Mouse (Mus musculus) myocyte (in vitro differentiated cells): ENCODE results near the gene Wdr62. TPM values are rescaled to one million over a fixed set of nuclear protein-coding genes. Genes with fewer than 3 reads are reported as not detected.

Source experiments
- H3K27me3 ChIP-seq: one replicate; pipeline ENCODE4 v1.6.1; 2011; ENCODE audit not compliant: control insufficient read depth, insufficient read depth, insufficient read length
- H3K36me3 ChIP-seq: one replicate; pipeline ENCODE4 v1.6.1; 2011; ENCODE audit not compliant: control insufficient read depth, insufficient read depth
- H3K4me2 ChIP-seq: one replicate; pipeline ENCODE4 v1.6.1; 2011; ENCODE audit warnings: low read depth, control low read depth
- H3K4me3 ChIP-seq: one replicate; pipeline ENCODE4 v1.5.1; 2011; ENCODE audit warnings: mild to moderate bottlenecking, control low read depth, moderate library complexity
- H3K79me2 ChIP-seq: one replicate; pipeline ENCODE4 v1.6.1; 2011; ENCODE audit not compliant: control insufficient read depth, insufficient read depth
- H3ac ChIP-seq: one replicate; pipeline ENCODE4 v1.6.1; 2011; ENCODE audit not compliant: control insufficient read depth, insufficient read length
- CEBPB ChIP-seq: IDR thresholded peaks from 2 replicates; pipeline ENCODE4 v1.6.1; 2011; ENCODE audit warnings: mild to moderate bottlenecking, moderate library complexity; ENCODE audit not compliant: poor library complexity, insufficient read depth, severe bottlenecking
- E2F4 ChIP-seq: IDR thresholded peaks from one replicate; pipeline ENCODE4 v1.6.1; 2011; ENCODE audit warnings: mild to moderate bottlenecking, control low read depth, moderate library complexity; ENCODE audit not compliant: insufficient read depth
- MAX ChIP-seq: IDR thresholded peaks from one replicate; pipeline ENCODE4 v1.6.1; 2011; ENCODE audit warnings: low read depth, mild to moderate bottlenecking, control low read depth
- MYOD1 ChIP-seq, 3 experiments: IDR thresholded peaks; one replicate each; pipeline ENCODE4 v1.6.1; 2011; ENCODE audit warnings: control low read depth in 2 of 3, low read depth in 2 of 3, mild to moderate bottlenecking in 2 of 3, moderate library complexity in 1 of 3; ENCODE audit not compliant: insufficient read length in 2 of 3, control insufficient read depth in 1 of 3
- MYOG ChIP-seq, 3 experiments: IDR thresholded peaks; one replicate each; pipeline ENCODE4 v1.6.1; 2011; ENCODE audit warnings: control low read depth in 2 of 3, low read depth in 2 of 3, mild to moderate bottlenecking in 2 of 3; ENCODE audit not compliant: insufficient read length in 2 of 3, control insufficient read depth in 1 of 3, insufficient read depth in 1 of 3
- POLR2A ChIP-seq: IDR thresholded peaks from one replicate; pipeline ENCODE4 v1.6.1; 2011; ENCODE audit warnings: low read depth, mild to moderate bottlenecking, control low read depth, moderate library complexity; ENCODE audit not compliant: insufficient read length
- POLR2AphosphoS2 ChIP-seq: IDR thresholded peaks from one replicate; pipeline ENCODE4 v1.6.1; 2011; ENCODE audit warnings: low read depth, control low read depth; ENCODE audit not compliant: insufficient read length
- REST ChIP-seq: IDR thresholded peaks from one replicate; pipeline ENCODE4 v1.6.1; 2011; ENCODE audit warnings: mild to moderate bottlenecking, control low read depth, moderate library complexity; ENCODE audit not compliant: insufficient read depth, insufficient read length
- SRF ChIP-seq: IDR thresholded peaks from one replicate; pipeline ENCODE4 v1.6.1; 2011; ENCODE audit warnings: low read depth; ENCODE audit not compliant: control insufficient read depth, insufficient read length
- TCF12 ChIP-seq: IDR thresholded peaks from one replicate; pipeline ENCODE4 v1.6.1; 2011; ENCODE audit warnings: mild to moderate bottlenecking, control low read depth; ENCODE audit not compliant: poor library complexity, insufficient read depth, severe bottlenecking
- TCF3 ChIP-seq: IDR thresholded peaks from one replicate; pipeline ENCODE4 v1.6.1; 2011; ENCODE audit warnings: low read depth, control low read depth; ENCODE audit not compliant: insufficient read length
- USF1 ChIP-seq: IDR thresholded peaks from one replicate; pipeline ENCODE4 v1.6.1; 2011; ENCODE audit warnings: low read depth, mild to moderate bottlenecking, control low read depth, moderate library complexity
- polyA plus RNA-seq: library from polyadenylated mRNA; unstranded; fragments of >200 nt; fragmentation: generic; extraction: Trizol; gene quantifications from one replicate; pipeline ENCODE4 v1.2.1, GENCODE M21; 2012; ENCODE audit warnings: missing spikeins

The Wdr62 gene
- polyA plus RNA-seq, 1 experiment: 5.0 TPM

GRCm38 (mm10) chr7:30234276-30234858 is 45.9 kb downstream of the Wdr62 start:
- Histone ChIP-seq H3ac (no peak overlapping the region), H3K79me2 (peaks cover 8% of the 10 kb centered on the region), H3K27me3 (no peaks in the 10 kb centered on the region), H3K36me3 (no peaks in the 10 kb centered on the region), H3K4me2 (no peak overlapping the region), H3K4me3 (no peak overlapping the region)
- TF ChIP-seq TCF3: no peak
- peak in 1 of 3 experiments; percentile 61 for TF ChIP-seq MYOD1 (IDR thresholded peaks at IDR 0.05; ENCODE audit: control insufficient read depth in 1 of 3, insufficient read length in 2 of 3, low read depth in 2 of 3)

- Histone ChIP-seq H3K79me2 (peaks cover 8% of the 10 kb centered on the region), H3ac (peak overlapping the region; percentile 63), H3K4me2 (no peak overlapping the region), H3K27me3 (no peaks in the 10 kb centered on the region), H3K36me3 (no peaks in the 10 kb centered on the region), H3K4me3 (peak overlapping the region; percentile 97)
- TF ChIP-seq MAX (no peak), E2F4 (no peak), MYOG (IDR thresholded peaks at IDR 0.05; ENCODE audit: control insufficient read depth in 1 of 3, insufficient read depth in 1 of 3, insufficient read length in 2 of 3, low read depth in 2 of 3) (no peak), POLR2AphosphoS2 (no peak), SRF (no peak), MYOD1 (IDR thresholded peaks at IDR 0.05; ENCODE audit: control insufficient read depth in 1 of 3, insufficient read length in 2 of 3, low read depth in 2 of 3) (no peak), USF1 (no peak), TCF3 (no peak), CEBPB (no peak), POLR2A (no peak), REST (no peak), TCF12 (no peak)
Observed at GRCm38 (mm10) chr7:30233387-30233786, 46.8 kb downstream of the Wdr62 start.

GRCm38 (mm10) chr7:30232631-30233148 is 47.5 kb downstream of the Wdr62 start:
- Histone ChIP-seq H3ac (peak overlapping the region; percentile 63), H3K79me2 (peaks cover 8% of the 10 kb centered on the region), H3K4me2 (peak overlapping the region; percentile 74), H3K27me3 (no peaks in the 10 kb centered on the region), H3K4me3 (peak overlapping the region; percentile 97), H3K36me3 (no peaks in the 10 kb centered on the region)
- TF ChIP-seq TCF3 (no peak), MYOG (IDR thresholded peaks at IDR 0.05; ENCODE audit: control insufficient read depth in 1 of 3, insufficient read depth in 1 of 3, insufficient read length in 2 of 3, low read depth in 2 of 3) (peak in 2 of 3 experiments; percentile 2 to 56), MYOD1 (IDR thresholded peaks at IDR 0.05; ENCODE audit: control insufficient read depth in 1 of 3, insufficient read length in 2 of 3, low read depth in 2 of 3) (peak in 2 of 3 experiments; percentile 37 to 46)

- no peaks in the 10 kb centered on the region for H3K27me3 ChIP-seq
- peak within 1 kb of the TSS; percentile 63 for H3ac ChIP-seq
- H3K4me3 ChIP-seq: peak within 1 kb of the TSS; percentile 97
- peak within 1 kb of the TSS; percentile 84 for H3K4me2 ChIP-seq
- H3K36me3 ChIP-seq: no peaks in the 10 kb centered on the region
- H3K79me2 ChIP-seq: peaks cover 8% of the 10 kb centered on the region
- no peak for TF ChIP-seq REST
- no peak for TF ChIP-seq TCF3
- no peak for TF ChIP-seq MYOG (IDR thresholded peaks at IDR 0.05; ENCODE audit: control insufficient read depth in 1 of 3, insufficient read depth in 1 of 3, insufficient read length in 2 of 3, low read depth in 2 of 3)
- peak; percentile 28 for TF ChIP-seq SRF
- TF ChIP-seq E2F4: peak; percentile 7
- peak; percentile 82 for TF ChIP-seq POLR2A
- no peak for TF ChIP-seq MAX
- TF ChIP-seq POLR2AphosphoS2: peak; percentile 87
- no peak for TF ChIP-seq CEBPB
Observed at GRCm38 (mm10) chr7:30231669-30232454, 48.4 kb downstream of the Wdr62 start, which contains the start of the genes Polr2i and Tbcb. Gene Polr2i, plus strand, starts transcription at chr7:30231948. Gene Tbcb, minus strand, starts transcription at chr7:30232272.

GRCm38 (mm10) chr7:30231328-30231668 is 48.9 kb downstream of the Wdr62 start:
- Histone ChIP-seq H3K36me3 (no peaks in the 10 kb centered on the region), H3ac (peak overlapping the region; percentile 63), H3K79me2 (peaks cover 8% of the 10 kb centered on the region), H3K27me3 (no peaks in the 10 kb centered on the region), H3K4me2 (peak overlapping the region; percentile 84), H3K4me3 (peak overlapping the region; percentile 97)
- TF ChIP-seq TCF12 (no peak), E2F4 (no peak), POLR2A (no peak), USF1 (no peak), CEBPB (no peak), POLR2AphosphoS2 (no peak), MYOG (IDR thresholded peaks at IDR 0.05; ENCODE audit: control insufficient read depth in 1 of 3, insufficient read depth in 1 of 3, insufficient read length in 2 of 3, low read depth in 2 of 3) (no peak), MYOD1 (IDR thresholded peaks at IDR 0.05; ENCODE audit: control insufficient read depth in 1 of 3, insufficient read length in 2 of 3, low read depth in 2 of 3) (no peak), MAX (no peak), REST (no peak), TCF3 (no peak), SRF (no peak)
